Mouse (Mus musculus): ENCODE data around the gene Zfp526. TPM values are rescaled to one million over a fixed set of nuclear protein-coding genes. Genes with fewer than 3 reads are reported as not detected.

The Zfp526 gene
- polyA plus RNA-seq, 1 experiment from 2014 or later = 2.0 TPM

- Histone ChIP-seq H3K4me2 (0 out of 2 replicates have a peak overlapping the region, but pooled peaks have one; percentile 1), H3K36me3 (ENCODE audit: poor library complexity, severe bottlenecking) (peaks cover 43% of the 10 kb centered on the region), H3K9me3 (replicated peaks) (no peaks in the 10 kb centered on the region), H3K27me3 (no peaks in the 10 kb centered on the region), H3K4me3 (no peak overlapping the region), H3K4me1 (peaks cover 59% of the 10 kb centered on the region), H3K27ac (no peak overlapping the region), H3K9ac (peak overlapping the region; percentile 50)
- WGBS = 90% methylated on average over 22 of the region's 22 CpGs
- no peak for ATAC-seq
These were observed 52.3 kb downstream of the Zfp526 start for GRCm38 (mm10) chr7:25273259-25274241.

DNA sequence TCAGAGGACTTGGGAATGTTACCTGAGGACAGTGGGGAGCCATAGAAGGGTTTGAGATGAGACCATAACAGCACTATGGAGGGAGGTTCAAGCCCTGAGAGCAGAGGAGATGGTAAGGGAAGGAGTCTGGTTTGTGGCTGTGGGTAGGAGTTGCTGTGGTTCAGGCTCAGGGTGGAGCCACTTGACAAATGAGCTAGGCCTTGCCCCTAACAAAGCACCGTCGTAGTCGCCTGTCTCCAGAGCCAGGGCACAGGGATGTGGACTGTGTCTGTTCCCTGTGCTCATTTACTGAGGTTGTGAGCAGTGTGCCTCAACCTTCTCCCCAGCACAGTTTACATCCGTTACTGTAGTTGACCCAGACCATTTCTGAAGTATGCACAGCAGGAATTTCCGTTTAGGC lies 53.3 kb downstream of the Zfp526 start:
- Histone ChIP-seq H3K36me3 (ENCODE audit: poor library complexity, severe bottlenecking) (peaks cover 43% of the 10 kb centered on the region), H3K9ac (peak overlapping the region; percentile 50), H3K9me3 (replicated peaks) (no peaks in the 10 kb centered on the region), H3K27ac (no peak overlapping the region), H3K4me3 (no peak overlapping the region), H3K27me3 (no peaks in the 10 kb centered on the region), H3K4me2 (no peak overlapping the region), H3K4me1 (peaks cover 52% of the 10 kb centered on the region)
- WGBS = 60% methylated on average over 5 of the region's 5 CpGs
- ATAC-seq = no peak

- Histone ChIP-seq H3K4me2 (no peak overlapping the region), H3K36me3 (ENCODE audit: poor library complexity, severe bottlenecking) (peaks cover 43% of the 10 kb centered on the region), H3K9me3 (replicated peaks) (no peaks in the 10 kb centered on the region), H3K9ac (no peak overlapping the region), H3K4me3 (no peak overlapping the region), H3K27ac (no peak overlapping the region), H3K4me1 (peaks cover 52% of the 10 kb centered on the region), H3K27me3 (no peaks in the 10 kb centered on the region)
- WGBS = 90% methylated on average over 3 of the region's 3 CpGs
- no peak for ATAC-seq
These were observed 53.8 kb downstream of the Zfp526 start for GRCm38 (mm10) chr7:25274996-25275395.

GRCm38 (mm10) chr7:25275555-25276298 lies 54.5 kb downstream of the Zfp526 start:
- Histone ChIP-seq H3K9ac (peak overlapping the region; percentile 38), H3K36me3 (ENCODE audit: poor library complexity, severe bottlenecking) (peaks cover 40% of the 10 kb centered on the region), H3K27ac (no peak overlapping the region), H3K4me1 (peaks cover 53% of the 10 kb centered on the region), H3K27me3 (no peaks in the 10 kb centered on the region), H3K4me3 (no peak overlapping the region), H3K4me2 (0 out of 2 replicates have a peak overlapping the region, but pooled peaks have one; percentile 1), H3K9me3 (replicated peaks) (no peaks in the 10 kb centered on the region)
- 65% methylated on average over 9 of the region's 9 CpGs for WGBS
- ATAC-seq = no peak

Small RNA genes lying within 50 kb of the gene (microRNA-seq; reads per million reads assigned to microRNA genes)
- not detected for gene Mir7048

Other genes with a start within 250 kb of the Zfp526 start
- gene Rabac1, start 248.7 kb upstream of the Zfp526 start, polyA plus RNA-seq (2015; fragmentation: Nextera tagmentation; extraction: Ambion mirVana) = 128 and 138 TPM in 2 replicates
- 95.0 and 107 TPM in 2 replicates for gene Atp1a3, start 215.5 kb upstream of the Zfp526 start, polyA plus RNA-seq (2015; fragmentation: Nextera tagmentation; extraction: Ambion mirVana)
- 12.8 and 14.7 TPM in 2 replicates for gene Grik5, start 149.1 kb upstream of the Zfp526 start, polyA plus RNA-seq (2015; fragmentation: Nextera tagmentation; extraction: Ambion mirVana)
- gene Zfp574, start 148.9 kb upstream of the Zfp526 start, polyA plus RNA-seq (2015; fragmentation: Nextera tagmentation; extraction: Ambion mirVana) = 33.5 and 38.1 TPM in 2 replicates
- 21.9 and 22.2 TPM in 2 replicates for gene Pou2f2, start 41.7 kb upstream of the Zfp526 start, polyA plus RNA-seq (2015; fragmentation: Nextera tagmentation; extraction: Ambion mirVana)
- gene Dedd2, start 810 bp upstream of the Zfp526 start, polyA plus RNA-seq (2015; fragmentation: Nextera tagmentation; extraction: Ambion mirVana) = 11.0 and 12.5 TPM in 2 replicates
- gene Gsk3a, start 16.4 kb downstream of the Zfp526 start, polyA plus RNA-seq (2015; fragmentation: Nextera tagmentation; extraction: Ambion mirVana) = 11.2 and 12.9 TPM in 2 replicates
- 5.5 and 5.8 TPM in 2 replicates for gene Erf, start 29.3 kb downstream of the Zfp526 start, polyA plus RNA-seq (2015; fragmentation: Nextera tagmentation; extraction: Ambion mirVana)
- 45.9 and 47.0 TPM in 2 replicates for gene Cic, start 46.3 kb downstream of the Zfp526 start, polyA plus RNA-seq (2015; fragmentation: Nextera tagmentation; extraction: Ambion mirVana)
- 513 and 525 TPM in 2 replicates for gene Pafah1b3, start 76.6 kb downstream of the Zfp526 start, polyA plus RNA-seq (2015; fragmentation: Nextera tagmentation; extraction: Ambion mirVana)
- gene Prr19, start 80.0 kb downstream of the Zfp526 start, polyA plus RNA-seq (2015; fragmentation: Nextera tagmentation; extraction: Ambion mirVana) = 0.93 and 1.6 TPM in 2 replicates
- 14.1 and 16.4 TPM in 2 replicates for gene Tmem145, start 84.7 kb downstream of the Zfp526 start, polyA plus RNA-seq (2015; fragmentation: Nextera tagmentation; extraction: Ambion mirVana)
- 14.2 and 16.6 TPM in 2 replicates for gene Megf8, start 95.7 kb downstream of the Zfp526 start, polyA plus RNA-seq (2015; fragmentation: Nextera tagmentation; extraction: Ambion mirVana)
- gene Cnfn, start 148.3 kb downstream of the Zfp526 start, polyA plus RNA-seq (2015; fragmentation: Nextera tagmentation; extraction: Ambion mirVana) = not detected in 2 replicates
- gene Lipe, start 177.3 kb downstream of the Zfp526 start, polyA plus RNA-seq (2015; fragmentation: Nextera tagmentation; extraction: Ambion mirVana) = 10.6 and 11.9 TPM in 2 replicates
- 0.40 and 0.45 TPM in 2 replicates for gene Cxcl17, start 191.5 kb downstream of the Zfp526 start, polyA plus RNA-seq (2015; fragmentation: Nextera tagmentation; extraction: Ambion mirVana)